Mouse (Mus musculus) CD4-positive naive resting alpha-beta T cell, adult 76 days (primary cell): Measurements from ENCODE around the gene Il1rapl1. TPM values are rescaled to one million over a fixed set of nuclear protein-coding genes. Genes with fewer than 3 reads are reported as not detected.

ENCODE experiments used
- total RNA-seq: library from RNA; stranded (reverse); gene quantifications from one replicate; pipeline ENCODE4 v1.2.4, GENCODE M21; 2023

Il1rapl1 gene
- not detected for total RNA-seq

DNA sequence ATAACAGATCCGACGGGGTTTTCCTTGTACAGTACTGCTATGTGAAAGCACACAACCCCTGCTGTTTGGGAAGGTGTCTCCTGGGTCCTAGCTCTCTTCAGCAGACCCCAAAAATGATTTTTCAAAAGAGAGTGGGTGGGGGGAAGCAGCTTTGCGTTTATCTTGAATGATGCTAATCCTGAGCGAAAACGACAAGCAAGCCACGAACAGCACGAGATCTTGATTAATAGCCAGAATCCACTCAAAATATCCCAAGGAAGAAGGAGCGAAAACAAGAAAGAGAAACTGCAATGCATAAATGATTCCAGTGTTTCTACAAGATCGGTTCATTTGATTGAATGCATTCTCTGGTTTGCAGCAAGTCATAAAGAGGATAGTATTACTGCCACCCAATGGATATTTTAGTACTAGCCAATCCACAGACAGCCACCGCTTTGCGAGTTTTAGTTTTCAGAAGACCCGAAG lies at the start of gene Il1rapl1:
Gene Il1rapl1 (minus strand): TSS at position 37 of the 465 bp plus-strand sequence.

